ENCODE assay signal across 7 mouse cellular contexts in genomic region chr2:17168896-17169295, GRCm38 (mm10).
"Had no signal": no experiment of that assay in that cellular context is flagged by ENCODE, and none has a peak within 500 bp of the region (broad histone marks: within the 10 kb centered on the region; RNA-seq: fewer than 3 reads in every experiment).

No protein-coding gene starts in this region.

- DNase-seq: lung, adult 18-20 months; lung, embryonic 14.5 days; lung, postnatal 10 days; right cerebral cortex, postnatal 14 days; thymus, adult 2 months; thymus, postnatal 25 days; thymus, postnatal 4 days had no signal
